Mouse (Mus musculus) liver, embryonic 14.5 days (tissue): ENCODE data around the gene Tpp2.

Source experiments
- CTCF ChIP-seq: IDR thresholded peaks from 2 replicates; pipeline ENCODE4 v1.5.1; 2016; ENCODE audit warnings: antibody characterized with exemption, low read depth, control low read depth
- EP300 ChIP-seq: IDR thresholded peaks from 2 replicates; pipeline ENCODE4 v1.6.1; 2016; ENCODE audit warnings: antibody characterized with exemption, low read depth

GRCm38 (mm10) chr1:43941476-43942217 is 8.2 kb downstream of the Tpp2 start:
- TF ChIP-seq CTCF (no peak), EP300 (no peak)
